Mouse (Mus musculus): ENCODE data around the gene Cxcl5.

- TF ChIP-seq CTCF (IDR thresholded peaks at IDR 0.05; ENCODE audit: extremely low read depth, insufficient read length, insufficient replicate concordance, low read depth, low read length) (no peak), POLR2A (IDR thresholded peaks at IDR 0.05; ENCODE audit: low read depth, low read length) (no peak)
Observed at GRCm38 (mm10) chr5:90777621-90778020, 18.5 kb downstream of the Cxcl5 start.

Data from small intestine, adult 2 months (tissue).